Mouse (Mus musculus) ES-Bruce4 (cell line): ENCODE results near the gene Fam98a.
A peak's percentile ranks its signal among the peaks of the same experiment; 100 is the strongest.

ENCODE experiments used
- CTCF ChIP-seq: IDR thresholded peaks from one replicate; pipeline ENCODE4 v1.8.1; 2011; ENCODE audit warnings: low read depth, low read length
- EP300 ChIP-seq: IDR thresholded peaks from 2 replicates; pipeline ENCODE4 v1.6.1; 2011; ENCODE audit warnings: low read depth, low read length; ENCODE audit not compliant: insufficient read depth
- POLR2A ChIP-seq: IDR thresholded peaks from one replicate; pipeline ENCODE4 v1.8.1; 2011; ENCODE audit warnings: low read length; ENCODE audit not compliant: insufficient read depth

- TF ChIP-seq POLR2A (no peak), CTCF (peak; percentile 7), EP300 (no peak)
Measured at GRCm38 (mm10) chr17:75536396-75537049, 15.2 kb downstream of the Fam98a start.
